Mouse (Mus musculus) forelimb bud, embryonic 11.5 days (tissue): ENCODE data around the gene 6030458C11Rik.

Source experiments
- DNase-seq: peaks from one replicate; pipeline ENCODE4 v3.0.0-alpha.2; 2012; ENCODE audit warnings: low read depth, low spot score

The 6030458C11Rik gene

GRCm38 (mm10) chr15:12824197-12824952, at the start of gene 6030458C11Rik, which contains the start of gene Drosha:
Gene 6030458C11Rik, minus strand, starts transcription at chr15:12824649.
Gene Drosha, plus strand, starts transcription at chr15:12824815.
- peak; percentile 100 for DNase-seq

GRCm38 (mm10) chr15:12867269-12867668, 42.8 kb upstream of the 6030458C11Rik start:
- no peak for DNase-seq

DNA sequence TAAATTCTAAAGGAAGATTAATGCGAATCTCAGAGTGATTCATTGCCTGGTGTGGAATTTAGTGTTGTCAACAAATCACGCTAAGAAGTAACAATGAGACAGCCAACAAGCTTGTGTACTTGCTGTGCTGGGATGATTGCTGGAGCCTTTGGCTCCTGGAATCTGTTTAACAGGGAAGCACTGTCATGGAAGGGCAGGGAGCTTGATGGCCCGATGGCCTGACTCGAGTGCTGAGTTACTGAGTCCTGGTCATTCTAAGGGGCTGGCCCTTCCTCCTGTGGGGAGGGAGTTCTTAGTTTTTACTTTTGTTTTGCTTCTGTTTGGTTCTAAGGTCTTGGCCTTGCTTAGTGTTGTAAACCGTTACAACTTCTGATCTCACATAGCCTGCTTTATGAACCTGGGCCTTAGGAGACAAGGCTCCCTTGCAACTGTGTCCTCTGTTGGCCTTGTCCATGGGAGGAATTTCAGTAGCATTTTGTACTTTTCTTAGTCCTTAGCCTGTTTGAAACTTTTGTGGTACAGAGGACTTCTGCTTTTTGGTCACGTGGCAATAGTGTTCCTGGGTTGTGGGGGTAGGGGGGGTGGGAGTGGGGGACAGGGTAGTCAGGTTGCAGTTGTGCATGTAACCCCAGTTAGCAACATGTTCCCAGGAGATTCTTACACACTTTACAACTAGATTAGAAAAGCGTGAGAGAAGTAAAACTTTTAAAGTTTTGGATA, 41.3 kb upstream of the 6030458C11Rik start:
- DNase-seq = no peak

GRCm38 (mm10) chr15:12863669-12864068, 39.2 kb upstream of the 6030458C11Rik start:
- DNase-seq = no peak

DNA sequence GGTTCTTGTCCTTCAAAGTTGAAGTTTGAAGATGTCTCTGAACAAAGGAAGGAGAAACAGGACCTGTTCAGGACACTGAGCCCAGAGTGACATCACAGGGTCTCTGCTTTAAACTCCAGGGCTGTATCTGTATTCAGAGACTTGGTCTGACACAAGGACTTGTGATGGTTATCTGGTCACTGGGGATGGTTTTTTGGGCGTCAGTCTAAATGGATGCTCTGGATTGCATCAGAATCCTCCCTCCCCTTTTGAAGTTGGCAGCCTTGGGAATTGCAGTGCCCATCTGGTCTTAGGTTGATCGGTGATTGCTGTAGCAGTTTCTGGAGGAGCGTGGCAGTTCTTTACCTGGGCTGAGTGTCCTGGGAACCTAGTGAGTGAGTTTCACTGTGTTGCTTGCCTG, 37.6 kb upstream of the 6030458C11Rik start:
- DNase-seq = no peak

GRCm38 (mm10) chr15:12858645-12859044, 34.2 kb upstream of the 6030458C11Rik start:
- DNase-seq = no peak

- DNase-seq = no peak
Observed at GRCm38 (mm10) chr15:12857840-12858516, 33.5 kb upstream of the 6030458C11Rik start.

- no peak for DNase-seq
Observed at GRCm38 (mm10) chr15:12856780-12857179, 32.3 kb upstream of the 6030458C11Rik start.

DNA sequence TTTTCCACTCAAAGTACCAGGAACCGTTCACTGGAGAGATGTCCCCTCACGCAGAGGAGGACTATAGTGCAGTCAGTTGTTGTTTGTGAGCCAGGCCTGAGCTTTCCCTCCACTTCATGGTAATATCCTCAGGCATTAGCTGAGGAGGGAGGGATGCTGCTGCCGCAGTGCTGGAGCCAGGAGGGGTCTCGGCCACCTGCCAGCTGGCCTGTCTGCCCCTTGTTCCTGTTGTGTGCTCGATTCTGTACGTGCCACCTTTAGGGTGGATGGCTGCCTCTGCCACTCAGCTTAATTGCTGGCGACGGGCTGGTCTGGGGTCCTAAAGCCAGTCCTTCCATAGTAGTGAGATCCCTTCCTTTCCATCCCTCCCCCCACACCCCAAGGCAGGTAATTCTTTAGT, 29.0 kb upstream of the 6030458C11Rik start:
- DNase-seq = no peak

- DNase-seq = no peak
Observed at GRCm38 (mm10) chr15:12849373-12849772, 24.9 kb upstream of the 6030458C11Rik start.

DNA sequence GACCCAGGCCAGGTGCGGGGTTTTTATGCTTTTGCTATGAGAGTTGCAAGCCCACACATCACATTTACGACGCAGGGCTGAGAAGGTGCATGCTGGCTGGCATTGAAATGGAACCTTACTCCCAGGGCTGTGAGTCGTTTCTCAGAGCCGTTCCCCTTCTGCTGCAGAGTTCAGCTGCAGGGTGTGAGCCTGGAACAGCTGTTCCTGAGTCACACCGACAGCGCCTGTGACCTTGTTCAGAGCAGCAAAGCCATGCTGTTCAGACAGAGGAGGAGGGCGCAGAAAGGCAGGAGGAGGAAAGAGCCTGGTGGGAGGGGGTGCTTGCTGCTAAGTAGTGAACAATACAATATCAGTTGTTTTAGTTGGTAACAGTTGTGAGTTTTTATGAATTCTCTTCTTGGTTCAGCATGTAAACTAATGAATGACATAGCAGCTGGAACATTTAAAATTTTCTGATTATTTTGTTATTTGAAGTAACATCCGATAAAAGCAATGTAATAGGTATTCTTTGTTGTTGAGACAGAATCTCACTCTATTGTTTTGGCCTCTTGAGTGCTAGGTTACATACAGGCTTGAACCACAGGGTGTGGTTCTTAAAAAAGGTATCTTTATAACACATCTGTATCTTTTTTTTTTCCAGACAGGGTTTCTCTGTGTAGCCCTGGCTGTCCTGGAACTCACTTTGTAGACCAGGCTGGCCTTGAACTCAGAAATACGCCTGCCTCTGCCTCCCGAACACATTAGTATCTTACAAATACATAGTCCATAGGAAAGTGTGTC, 23.9 kb upstream of the 6030458C11Rik start:
- peak; percentile 26 for DNase-seq

DNA sequence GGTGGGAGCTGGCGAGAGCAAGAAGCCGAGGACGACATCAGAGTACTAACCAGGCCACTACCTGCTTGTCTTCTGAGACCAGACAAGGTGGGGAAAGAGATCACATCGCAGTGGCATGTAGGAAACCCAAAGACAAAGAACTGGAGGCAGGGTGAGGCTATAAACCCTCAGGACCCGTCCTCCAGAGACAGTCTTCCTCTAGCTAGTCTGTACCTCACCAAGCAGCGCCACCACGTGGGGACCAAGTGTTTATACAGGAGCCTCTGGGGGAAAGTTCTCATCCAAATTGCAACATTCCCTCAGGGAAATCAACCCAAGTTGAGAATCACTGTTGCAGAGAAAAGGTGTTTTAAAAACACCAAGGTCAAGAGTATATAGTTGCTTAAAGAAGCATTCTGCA, 18.4 kb upstream of the 6030458C11Rik start:
- DNase-seq = no peak

DNA sequence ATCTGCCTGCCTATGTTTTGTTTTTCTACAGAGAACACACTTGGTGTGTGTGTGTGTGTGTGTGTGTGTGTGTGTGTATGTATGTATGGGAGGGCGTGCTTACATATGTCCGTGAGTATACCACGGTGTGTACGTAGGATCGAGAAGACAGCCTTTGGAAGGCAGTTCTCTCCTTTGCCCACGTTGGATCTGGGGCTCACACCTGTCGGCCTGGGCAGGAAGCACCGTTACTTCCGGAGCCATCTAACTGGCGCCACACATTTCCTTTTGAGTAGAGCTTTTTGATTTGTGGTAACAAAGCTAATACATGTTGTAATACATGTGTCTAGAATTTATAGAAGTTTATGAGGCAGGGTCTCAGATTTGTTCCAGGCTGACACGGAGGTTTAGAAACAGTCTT, 16.3 kb upstream of the 6030458C11Rik start:
- no peak for DNase-seq

- DNase-seq = no peak
Observed at GRCm38 (mm10) chr15:12834231-12834630, 9.8 kb upstream of the 6030458C11Rik start.

DNA sequence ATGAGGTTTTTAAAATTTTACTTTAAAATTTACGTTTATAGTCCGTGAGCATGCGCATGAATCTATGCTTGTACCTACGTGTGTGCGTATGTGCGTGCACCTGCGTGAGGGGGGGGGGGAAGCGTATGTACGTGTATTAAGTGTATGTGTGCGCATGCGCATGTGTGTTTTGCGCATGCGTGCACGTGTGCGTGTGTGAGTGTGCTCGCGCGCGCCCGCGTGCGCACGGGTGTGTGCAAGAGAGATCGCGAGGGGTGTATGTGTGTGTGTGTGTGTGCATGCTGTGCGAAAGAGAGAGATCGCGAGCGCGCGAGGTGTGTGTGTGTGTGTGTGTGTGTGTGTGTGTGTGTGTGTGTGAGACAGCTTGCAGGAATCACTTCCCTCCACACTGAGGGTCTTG, 8.9 kb upstream of the 6030458C11Rik start:
- DNase-seq = no peak

- DNase-seq = no peak
Observed at GRCm38 (mm10) chr15:12832599-12832998, 8.2 kb upstream of the 6030458C11Rik start.

DNA sequence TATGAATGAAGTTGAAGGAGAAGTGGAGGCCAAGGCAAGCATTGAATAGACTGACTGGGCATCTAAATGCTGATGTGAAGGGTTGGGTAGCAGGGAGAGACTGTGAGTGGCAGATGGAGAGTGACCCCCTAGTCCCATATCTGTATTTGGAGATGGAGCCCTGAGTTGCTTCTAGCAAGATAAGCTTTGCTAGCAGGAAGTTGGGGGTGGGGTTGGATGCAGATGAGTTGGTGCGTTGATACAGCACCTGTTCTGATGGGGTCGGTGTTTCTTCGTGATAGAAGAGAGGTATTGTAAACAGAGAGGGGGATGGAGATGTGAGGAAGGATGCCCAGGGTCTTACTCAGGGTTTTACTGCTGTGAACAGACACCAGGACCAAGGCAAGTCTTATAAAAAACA, 5.4 kb upstream of the 6030458C11Rik start:
- DNase-seq = no peak

GRCm38 (mm10) chr15:12825408-12825807, 959 bp upstream of the 6030458C11Rik start:
- no peak for DNase-seq

GRCm38 (mm10) chr15:12824965-12825364, 516 bp upstream of the 6030458C11Rik start:
- DNase-seq = peak; percentile 37

- no peak for DNase-seq
Observed at GRCm38 (mm10) chr15:12823455-12824119, 862 bp downstream of the 6030458C11Rik start.
